Mouse (Mus musculus): Measurements from ENCODE around the gene Vps41. TPM values are rescaled to one million over a fixed set of nuclear protein-coding genes. Genes with fewer than 3 reads are reported as not detected.
A peak's percentile ranks its signal among the peaks of the same experiment; 100 is the strongest.

Vps41 gene
- total RNA-seq (2015): 37.3 and 38.7 TPM in 2 replicates
- 47.9 and 51.1 TPM in 2 replicates for total RNA-seq (2017)

GRCm38 (mm10) chr13:18717185-18717584, at the start of gene Vps41:
Gene Vps41, plus strand, starts transcription at chr13:18717286.
- peak; percentile 99 for ATAC-seq (ENCODE audit: poor library complexity, severe bottlenecking)

GRCm38 (mm10) chr13:18698518-18699065, 18.5 kb upstream of the Vps41 start:
- ATAC-seq (ENCODE audit: poor library complexity, severe bottlenecking): no peak

DNA sequence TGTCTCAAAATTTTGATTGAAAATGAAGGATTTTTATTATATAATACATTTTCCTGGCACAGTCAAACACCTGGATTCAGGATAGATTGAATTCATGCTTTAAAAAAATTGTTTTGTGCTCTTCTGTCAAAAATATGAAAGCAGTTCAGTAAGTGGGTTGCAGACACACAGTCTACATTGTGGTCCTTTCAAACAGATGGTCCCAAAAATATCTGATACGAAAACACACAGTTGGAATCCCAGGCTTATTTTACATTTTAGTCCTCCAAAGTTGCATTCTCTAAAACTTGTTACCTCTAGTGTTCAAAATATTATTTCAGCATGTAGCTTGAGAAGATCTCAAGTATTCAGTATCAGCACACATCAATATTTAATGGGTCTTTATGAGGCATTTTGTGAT, 5.4 kb upstream of the Vps41 start:
- ATAC-seq (ENCODE audit: poor library complexity, severe bottlenecking): no peak

- ATAC-seq (ENCODE audit: poor library complexity, severe bottlenecking): no peak
Measured at GRCm38 (mm10) chr13:18716707-18717106, 379 bp upstream of the Vps41 start.

DNA sequence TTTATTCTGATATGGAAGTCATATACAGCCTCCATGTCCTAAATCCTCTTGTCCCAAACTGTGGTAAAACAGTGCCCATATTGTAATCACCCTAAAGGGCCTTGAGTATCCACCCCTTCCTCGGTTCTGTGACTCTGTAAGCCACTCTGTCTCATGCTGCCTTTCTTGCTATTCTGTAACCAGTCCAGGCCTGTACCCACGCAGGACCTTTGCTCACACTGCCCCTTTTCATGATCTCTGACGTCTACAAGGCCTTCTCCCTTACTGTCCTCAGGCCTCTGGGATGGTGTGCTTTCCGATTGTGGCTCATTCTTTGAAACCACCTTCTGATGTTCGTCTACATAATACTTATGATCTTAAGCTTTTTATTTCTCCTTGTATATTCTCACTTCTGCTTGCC, 1.4 kb downstream of the Vps41 start:
- no peak for ATAC-seq (ENCODE audit: poor library complexity, severe bottlenecking)

- ATAC-seq (ENCODE audit: poor library complexity, severe bottlenecking): no peak
Measured at GRCm38 (mm10) chr13:18730666-18731065, 13.6 kb downstream of the Vps41 start.

DNA sequence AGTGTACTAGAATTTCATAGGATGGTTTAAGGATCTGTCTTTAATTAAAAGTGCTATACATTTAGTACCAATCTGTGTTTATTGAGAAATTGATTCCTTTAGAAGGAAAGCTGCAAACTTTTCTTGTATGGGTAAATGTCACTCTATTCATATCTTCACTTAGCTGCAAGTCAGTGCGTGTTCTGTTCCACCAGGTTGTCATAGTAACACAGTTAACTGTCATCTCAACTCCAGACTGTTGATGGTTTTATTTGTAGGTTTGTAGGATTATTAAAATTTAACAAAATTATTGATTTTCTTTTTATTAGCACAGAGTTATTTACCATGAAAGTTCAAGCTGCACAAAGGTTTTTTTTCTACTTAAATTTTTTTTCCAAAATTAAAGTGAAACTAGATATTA, 19.5 kb downstream of the Vps41 start:
- no peak for ATAC-seq (ENCODE audit: poor library complexity, severe bottlenecking)

GRCm38 (mm10) chr13:18743575-18744265, 26.6 kb downstream of the Vps41 start:
- no peak for ATAC-seq (ENCODE audit: poor library complexity, severe bottlenecking)

GRCm38 (mm10) chr13:18744266-18744652, 27.2 kb downstream of the Vps41 start:
- no peak for ATAC-seq (ENCODE audit: poor library complexity, severe bottlenecking)

- ATAC-seq (ENCODE audit: poor library complexity, severe bottlenecking): no peak
Measured at GRCm38 (mm10) chr13:18757958-18758357, 40.9 kb downstream of the Vps41 start.

DNA sequence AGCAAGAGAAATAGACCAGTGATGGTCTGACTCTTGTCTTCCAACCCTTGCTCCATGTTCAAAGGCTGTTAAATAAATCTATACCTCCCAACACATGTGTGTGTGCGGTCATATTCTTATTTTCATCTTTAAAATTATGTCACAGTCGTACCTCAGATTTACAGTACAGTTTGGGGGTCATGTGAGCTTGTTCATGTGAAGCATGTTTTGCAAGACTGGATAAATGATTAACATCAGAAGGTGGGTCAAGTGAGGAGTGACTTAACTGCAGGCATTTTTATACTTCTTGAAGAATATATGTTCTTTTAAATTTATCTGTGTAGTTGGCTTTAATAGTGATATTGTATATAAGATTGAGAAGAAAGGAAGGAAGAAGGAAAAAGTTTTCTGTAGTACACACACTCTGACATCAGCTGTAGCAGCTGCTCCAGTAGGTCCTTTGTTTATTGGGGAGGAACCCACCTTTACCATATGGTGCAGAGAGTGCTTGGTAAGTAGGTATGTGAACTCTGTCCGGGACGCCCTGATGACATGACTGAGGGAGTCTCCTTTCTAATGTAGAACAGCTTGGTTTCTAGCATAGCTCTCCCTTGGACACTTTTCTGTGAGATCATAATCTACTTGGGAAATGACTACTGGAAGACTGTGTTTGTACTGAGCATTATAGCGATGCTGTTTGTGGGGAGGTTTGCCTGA, 42.4 kb downstream of the Vps41 start:
- ATAC-seq (ENCODE audit: poor library complexity, severe bottlenecking): no peak

DNA sequence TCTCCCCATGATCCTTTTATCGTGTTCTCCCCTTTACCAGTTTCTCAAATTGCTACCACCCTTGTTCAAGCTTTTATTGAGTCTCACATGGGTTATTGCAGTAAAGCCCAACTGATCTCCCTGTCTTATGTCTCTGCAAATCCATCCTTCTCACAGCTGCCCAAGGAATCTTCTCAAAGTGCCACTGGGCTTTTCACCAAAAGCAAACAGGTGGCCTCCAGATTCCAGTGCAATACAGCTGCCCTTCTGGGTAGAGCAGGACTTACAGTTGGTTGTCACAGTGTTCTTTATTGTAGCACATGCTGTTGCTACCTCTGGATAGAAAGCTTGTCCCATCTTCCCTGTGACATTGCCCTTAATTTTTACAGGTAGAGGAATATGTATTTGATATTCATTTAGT, 44.4 kb downstream of the Vps41 start:
- no peak for ATAC-seq (ENCODE audit: poor library complexity, severe bottlenecking)

DNA sequence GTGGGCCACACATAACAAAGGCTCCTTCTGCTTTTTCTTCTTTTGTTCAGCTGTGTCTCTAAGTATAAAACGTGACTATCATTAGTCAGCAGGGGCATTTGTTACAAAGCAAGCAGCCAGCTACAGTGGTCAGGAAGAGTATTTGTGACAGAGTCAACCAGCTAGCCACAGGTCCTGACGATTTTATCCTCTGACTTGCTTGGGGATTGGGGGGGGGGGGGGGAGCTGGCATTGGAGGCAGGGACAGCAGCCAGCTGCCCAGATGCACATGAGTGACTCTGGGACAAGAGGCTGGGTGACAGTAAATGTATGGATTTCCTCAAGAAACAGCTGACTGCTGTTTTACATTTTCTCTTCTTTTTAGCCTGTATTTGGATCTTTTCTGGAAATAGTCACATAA, 50.8 kb downstream of the Vps41 start:
- ATAC-seq (ENCODE audit: poor library complexity, severe bottlenecking): no peak

DNA sequence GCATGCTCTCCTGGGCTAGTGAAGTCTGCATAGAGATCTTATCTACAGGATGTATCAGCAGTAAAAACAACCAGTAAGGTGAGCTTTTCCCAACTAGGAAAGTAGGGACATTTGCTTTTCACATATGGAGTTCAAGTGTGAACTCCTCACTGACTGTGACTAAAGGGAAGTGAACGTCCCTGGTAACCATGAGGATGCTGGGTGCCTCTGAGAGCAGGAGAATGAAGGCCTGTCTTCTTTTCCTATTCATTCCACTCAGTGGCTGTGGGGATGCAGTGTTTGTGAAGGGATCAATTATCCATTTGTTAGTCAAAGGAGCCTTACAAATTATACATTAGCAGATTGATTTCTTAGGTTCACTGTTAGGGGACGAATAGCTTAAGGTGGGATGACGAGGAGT, 51.4 kb downstream of the Vps41 start:
- ATAC-seq (ENCODE audit: poor library complexity, severe bottlenecking): no peak

GRCm38 (mm10) chr13:18773437-18774198, 56.5 kb downstream of the Vps41 start:
- ATAC-seq (ENCODE audit: poor library complexity, severe bottlenecking): no peak

DNA sequence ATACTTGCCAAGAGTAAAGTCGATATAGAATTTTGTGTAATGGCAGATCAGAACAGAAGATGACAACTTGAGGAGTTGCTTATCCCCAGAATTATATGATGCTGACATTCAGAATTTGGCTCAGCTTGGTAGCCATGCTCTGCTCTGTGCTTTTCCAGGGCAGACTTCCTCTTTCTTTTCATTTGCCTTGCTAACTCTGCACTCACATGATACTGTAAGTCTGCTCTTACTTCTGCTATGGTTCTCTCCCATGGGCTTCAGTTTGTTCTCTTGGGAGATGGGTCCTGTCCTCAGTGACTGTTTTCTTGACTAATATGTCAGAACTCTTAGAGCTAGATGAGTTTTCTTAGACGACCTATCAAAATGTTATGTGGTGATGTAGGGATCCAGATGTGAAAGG, 64.2 kb downstream of the Vps41 start:
- ATAC-seq (ENCODE audit: poor library complexity, severe bottlenecking): peak; percentile 72

GRCm38 (mm10) chr13:18785702-18786101, 68.6 kb downstream of the Vps41 start:
- ATAC-seq (ENCODE audit: poor library complexity, severe bottlenecking): peak; percentile 80

GRCm38 (mm10) chr13:18788040-18788439, 71.0 kb downstream of the Vps41 start:
- ATAC-seq (ENCODE audit: poor library complexity, severe bottlenecking): no peak

GRCm38 (mm10) chr13:18788689-18789088, 71.6 kb downstream of the Vps41 start:
- no peak for ATAC-seq (ENCODE audit: poor library complexity, severe bottlenecking)

- no peak for ATAC-seq (ENCODE audit: poor library complexity, severe bottlenecking)
Measured at GRCm38 (mm10) chr13:18789662-18790061, 72.6 kb downstream of the Vps41 start.

- no peak for ATAC-seq (ENCODE audit: poor library complexity, severe bottlenecking)
Measured at GRCm38 (mm10) chr13:18790086-18790485, 73.0 kb downstream of the Vps41 start.
